Mouse (Mus musculus) embryonic facial prominence, embryonic 10.5 days (tissue): ENCODE measurements around the gene Prss8. TPM values are rescaled to one million over a fixed set of nuclear protein-coding genes. Genes with fewer than 3 reads are reported as not detected.
A peak's percentile ranks its signal among the peaks of the same experiment; 100 is the strongest.
"Not testable (repeated sequence)": the region's sequence is repeated elsewhere in the genome, so short reads cannot be mapped to it uniquely, and the experiment has no call there.

Source experiments
- DNase-seq: peaks from one replicate; pipeline ENCODE4 v3.0.0-alpha.2; 2017; ENCODE audit warnings: low spot score
- H3K27ac ChIP-seq: fragments of 300-500 bp; sonication (generic); replicated peaks from 2 replicates; pipeline ENCODE4 v1.5.1; 2016; ENCODE audit warnings: mild to moderate bottlenecking
- H3K27me3 ChIP-seq: fragments of 300-500 bp; sonication (generic); replicated peaks from 2 replicates; pipeline ENCODE4 v1.6.1; 2016; ENCODE audit warnings: low read depth, mild to moderate bottlenecking; ENCODE audit not compliant: poor library complexity, severe bottlenecking
- H3K36me3 ChIP-seq: fragments of 300-500 bp; sonication (generic); replicated peaks from 2 replicates; pipeline ENCODE4 v1.6.1; 2016; ENCODE audit warnings: mild to moderate bottlenecking, moderate library complexity
- H3K4me1 ChIP-seq: fragments of 300-500 bp; sonication (generic); 2 replicates; pipeline ENCODE4 v1.6.1; 2016
- H3K4me3 ChIP-seq: fragments of 300-500 bp; sonication (generic); 2 replicates; pipeline ENCODE4 v1.5.1; 2016; ENCODE audit warnings: mild to moderate bottlenecking, moderate library complexity
- H3K9me3 ChIP-seq: fragments of 300-500 bp; sonication (generic); 2 replicates; pipeline ENCODE4 v1.6.1; 2016; ENCODE audit warnings: mild to moderate bottlenecking
- WGBS: fragments of 180-500 bp; shearing (Covaris S2); methylation state at CpG from one replicate; pipeline ENCODE4 v1.1.7; 2016; 5-methylcytosine and 5-hydroxymethylcytosine counted together
- polyA plus RNA-seq: library from polyadenylated mRNA; unstranded; fragments of >200 nt; fragmentation: Nextera tagmentation; extraction: Ambion mirVana; gene quantifications from 2 replicates; pipeline ENCODE4 v1.2.1, GENCODE M21; 2016

Gene Prss8
- polyA plus RNA-seq: 14.8 and 15.8 TPM in 2 replicates

DNA sequence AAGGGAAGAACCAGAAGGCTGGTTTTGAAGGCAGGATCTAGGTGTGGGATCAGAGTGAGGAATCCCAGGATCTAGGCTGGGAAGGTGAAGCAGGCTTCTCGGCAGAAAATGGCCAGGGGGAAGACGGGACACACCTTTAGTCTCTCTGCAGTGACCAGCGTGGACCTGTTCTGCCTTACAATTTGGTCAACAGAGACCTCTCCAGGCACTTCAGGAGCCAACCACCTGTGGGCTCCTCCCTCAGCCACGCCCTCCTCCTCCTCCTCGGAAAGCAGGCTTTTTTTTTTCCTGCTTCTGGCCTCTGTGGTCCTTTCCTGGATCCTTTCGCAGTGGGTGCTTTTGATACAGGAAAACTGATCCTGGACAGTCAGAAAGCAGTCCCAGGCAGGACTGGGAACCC lies at the start of gene Prss8:
TSS of gene Prss8 (minus strand) at position 182 of the 400 bp plus-strand sequence.
- peak; percentile 46 for DNase-seq
- H3K4me1 ChIP-seq: peaks cover 68% of the 10 kb centered on the region
- no peaks in the 10 kb centered on the region for H3K9me3 ChIP-seq
- peaks cover 35% of the 10 kb centered on the region for H3K27me3 ChIP-seq
- H3K4me3 ChIP-seq: peak within 1 kb of the TSS; percentile 56
- 7% methylated on average over 6 of the region's 6 CpGs for WGBS
- peak within 1 kb of the TSS; percentile 81 for H3K27ac ChIP-seq
- peaks cover 25% of the 10 kb centered on the region for H3K36me3 ChIP-seq

DNA sequence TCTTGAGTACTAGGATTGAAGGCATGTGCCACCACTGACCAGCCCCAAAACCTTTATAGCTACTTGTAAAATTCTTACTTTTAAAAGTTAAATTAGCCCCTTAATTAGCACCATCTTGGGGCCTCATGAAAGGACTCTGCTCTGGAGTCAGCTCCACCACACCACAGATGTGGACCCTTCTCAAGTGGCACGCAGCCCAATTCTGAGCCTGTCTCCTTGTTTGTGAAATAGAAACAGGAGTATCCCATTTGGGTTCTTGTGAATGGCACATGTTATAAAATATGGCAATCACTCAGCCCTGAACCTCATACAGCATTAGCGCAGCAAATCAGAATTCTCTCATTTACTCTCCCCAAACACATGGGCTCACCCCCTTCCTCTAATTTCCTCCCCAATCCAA lies 49.0 kb upstream of the Prss8 start:
- Histone ChIP-seq H3K27ac (no peak overlapping the region), H3K27me3 (no peaks in the 10 kb centered on the region), H3K9me3 (no peaks in the 10 kb centered on the region), H3K4me1 (0 out of 2 replicates have a peak, but pooled peaks cover 4% of the 10 kb centered on the region), H3K36me3 (peaks cover 100% of the 10 kb centered on the region), H3K4me3 (no peak overlapping the region)
- no peak for DNase-seq
- 97% methylated on average over 2 of the region's 2 CpGs for WGBS

DNA sequence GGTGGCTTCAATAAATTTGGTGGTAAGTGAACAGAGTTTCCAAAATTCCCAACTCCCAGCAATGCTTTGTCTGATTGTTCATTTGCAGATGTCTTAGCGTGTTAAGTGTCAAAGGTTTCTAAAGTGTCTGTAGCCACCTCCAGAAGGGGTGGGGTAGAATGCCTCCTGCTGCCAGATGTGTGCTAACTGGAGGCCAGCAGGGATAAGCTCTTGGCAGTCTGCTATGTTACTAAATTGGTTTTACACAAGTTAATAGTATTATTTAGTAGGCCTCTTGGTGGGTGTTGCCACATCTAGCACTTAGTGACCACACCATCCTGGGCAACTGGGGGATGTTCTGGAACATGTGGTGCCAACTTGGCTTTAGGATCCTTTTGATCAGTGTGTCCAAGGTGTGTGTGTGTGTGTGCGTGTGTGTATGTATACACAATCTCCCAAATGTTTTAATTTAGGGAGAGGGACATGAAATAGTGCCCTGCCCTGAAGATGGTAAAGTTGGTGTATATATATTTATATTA lies 44.6 kb upstream of the Prss8 start:
- Histone ChIP-seq H3K4me1 (peaks cover 14% of the 10 kb centered on the region), H3K4me3 (no peak overlapping the region), H3K36me3 (peaks cover 100% of the 10 kb centered on the region), H3K27ac (no peak overlapping the region), H3K9me3 (no peaks in the 10 kb centered on the region), H3K27me3 (no peaks in the 10 kb centered on the region)
- DNase-seq: no peak
- 83% methylated on average over 2 of the region's 2 CpGs for WGBS

DNA sequence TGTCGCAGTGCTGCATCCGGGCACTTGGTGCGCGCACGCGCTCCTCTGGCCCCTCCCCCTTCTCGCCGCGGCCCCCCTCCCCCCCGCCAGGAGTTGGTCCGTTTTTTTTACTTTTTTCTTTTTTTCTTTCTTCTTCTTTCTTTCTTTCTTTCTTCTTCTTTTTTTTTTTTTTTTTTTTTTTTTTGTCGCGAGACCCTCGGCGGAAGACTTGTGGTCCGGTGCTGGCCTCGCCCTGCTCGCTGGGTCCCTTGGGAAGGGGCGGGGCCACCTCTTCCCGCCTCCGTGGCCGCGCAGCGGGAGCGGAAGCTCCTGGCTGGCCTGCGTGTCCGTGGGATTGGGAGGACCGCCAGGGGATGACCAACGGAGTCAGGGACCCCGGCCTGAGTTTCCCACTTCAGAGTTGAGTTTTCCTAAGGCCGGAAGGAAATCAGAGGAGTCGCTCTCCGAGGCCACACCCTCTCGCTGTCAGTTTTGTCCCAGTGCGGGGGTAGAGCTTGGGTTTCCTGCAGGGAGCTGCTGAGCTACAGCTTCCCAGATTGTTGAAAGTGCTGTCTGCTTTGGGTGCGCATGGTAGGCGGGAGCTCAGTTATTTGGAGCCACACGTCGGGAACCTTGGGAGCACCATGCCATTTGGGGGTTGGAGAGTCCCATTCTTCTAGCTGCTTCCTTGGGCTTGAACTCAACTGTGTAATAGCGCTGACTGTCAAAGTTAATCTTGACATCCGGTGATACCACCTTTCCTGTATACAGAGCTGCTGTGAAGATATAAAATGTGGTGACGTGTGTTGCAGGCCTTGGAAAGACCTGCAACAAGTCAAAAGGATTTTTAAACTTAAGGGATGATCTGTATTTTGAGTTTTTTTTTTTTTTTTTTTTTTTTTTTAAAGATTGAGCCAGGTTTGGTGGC lies 38.3 kb upstream of the Prss8 start:
- under 1% methylated on average over 42 of the region's 42 CpGs for WGBS
- peaks cover 30% of the 10 kb centered on the region for H3K4me1 ChIP-seq
- no peaks in the 10 kb centered on the region for H3K9me3 ChIP-seq
- H3K36me3 ChIP-seq: peaks cover 48% of the 10 kb centered on the region
- peak overlapping the region; percentile 100 for H3K4me3 ChIP-seq
- H3K27ac ChIP-seq: peak overlapping the region; percentile 100
- H3K27me3 ChIP-seq: no peaks in the 10 kb centered on the region
- DNase-seq: peak; percentile 89

DNA sequence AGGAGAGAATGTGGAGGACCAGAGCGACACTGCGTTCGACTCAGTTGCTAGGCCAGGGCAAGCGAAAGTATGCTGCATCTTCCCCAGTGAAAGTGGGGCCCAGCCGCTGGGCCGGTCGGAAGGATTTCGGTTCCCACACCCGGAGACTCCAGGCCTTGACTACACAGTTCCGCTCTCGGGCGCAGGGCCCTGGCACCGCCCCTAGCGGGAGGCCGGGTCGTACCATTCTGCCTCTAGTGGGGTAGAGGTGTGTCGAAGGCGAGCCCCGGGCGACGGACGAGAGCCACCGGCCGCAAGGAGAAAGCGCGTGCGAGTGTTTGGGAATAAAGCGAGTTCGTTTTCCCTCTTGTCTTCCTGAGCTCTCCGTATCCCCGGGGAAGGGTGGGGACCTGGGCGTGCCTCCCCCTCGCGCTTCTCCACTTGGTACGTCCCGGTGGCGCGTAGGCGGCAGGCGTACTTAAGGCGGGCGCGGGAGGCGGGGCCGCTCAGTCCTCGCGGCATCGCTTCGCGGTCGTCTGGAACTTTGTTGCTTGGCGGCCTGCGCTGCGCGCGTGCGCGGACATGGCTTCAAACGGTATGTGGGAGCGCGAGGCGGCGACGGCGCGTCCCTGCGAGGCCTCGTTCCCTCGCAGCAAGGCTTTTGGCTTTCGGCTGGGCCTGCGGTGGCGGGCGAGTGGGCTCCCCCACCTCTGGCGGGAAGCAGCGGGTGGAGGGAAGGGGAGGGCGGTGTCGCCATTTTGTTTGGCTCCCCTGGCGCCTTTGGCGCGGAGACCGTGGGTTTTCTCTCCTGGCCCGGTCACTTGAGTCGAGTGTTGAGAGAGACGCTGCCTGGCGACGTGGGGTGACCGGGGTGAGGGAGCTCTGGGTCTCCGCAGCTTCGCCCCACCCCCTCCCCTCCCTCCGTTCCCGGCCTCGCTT lies 37.4 kb upstream of the Prss8 start, which contains the start of gene Fus:
TSS of gene Fus (plus strand) at position 454 of the 918 bp plus-strand sequence.
- Histone ChIP-seq H3K27me3 (no peaks in the 10 kb centered on the region), H3K4me1 (peaks cover 27% of the 10 kb centered on the region), H3K9me3 (no peaks in the 10 kb centered on the region), H3K4me3 (peak within 1 kb of the TSS; percentile 100), H3K27ac (peak within 1 kb of the TSS; percentile 100), H3K36me3 (peaks cover 39% of the 10 kb centered on the region)
- peak; percentile 94 for DNase-seq
- WGBS: under 1% methylated on average over 92 of the region's 92 CpGs

DNA sequence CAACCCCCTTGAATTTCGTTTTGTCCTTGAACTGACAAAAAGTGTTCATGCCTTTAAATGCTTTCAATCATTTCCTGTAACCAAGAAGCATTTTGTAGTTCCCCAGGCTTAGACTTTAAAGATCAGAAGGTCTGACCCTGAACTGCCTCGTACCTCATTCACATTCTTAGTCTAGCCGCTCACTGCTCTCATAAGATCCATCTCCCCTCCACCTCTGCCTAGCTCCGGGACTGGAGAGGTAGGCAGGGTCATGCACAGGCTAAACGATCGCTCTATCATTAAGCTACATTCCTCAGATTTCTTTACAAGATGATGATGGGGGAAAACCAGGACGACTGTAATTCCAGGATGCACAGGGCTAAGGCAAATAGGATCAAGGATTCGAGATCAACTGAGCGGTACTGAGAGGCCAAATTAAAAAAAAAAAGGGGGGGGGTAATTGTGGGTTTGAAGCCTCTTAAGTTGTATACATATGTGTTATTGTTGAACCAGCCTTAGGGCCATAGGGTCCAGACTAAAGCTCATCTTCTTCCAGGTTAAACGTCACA lies 36.5 kb upstream of the Prss8 start:
- Histone ChIP-seq H3K4me3 (peak overlapping the region; percentile 100), H3K36me3 (peaks cover 31% of the 10 kb centered on the region), H3K27me3 (no peaks in the 10 kb centered on the region), H3K9me3 (no peaks in the 10 kb centered on the region), H3K27ac (peak overlapping the region; percentile 100), H3K4me1 (peaks cover 27% of the 10 kb centered on the region)
- DNase-seq: peak; percentile 37
- 13% methylated on average over 10 of the region's 10 CpGs for WGBS

DNA sequence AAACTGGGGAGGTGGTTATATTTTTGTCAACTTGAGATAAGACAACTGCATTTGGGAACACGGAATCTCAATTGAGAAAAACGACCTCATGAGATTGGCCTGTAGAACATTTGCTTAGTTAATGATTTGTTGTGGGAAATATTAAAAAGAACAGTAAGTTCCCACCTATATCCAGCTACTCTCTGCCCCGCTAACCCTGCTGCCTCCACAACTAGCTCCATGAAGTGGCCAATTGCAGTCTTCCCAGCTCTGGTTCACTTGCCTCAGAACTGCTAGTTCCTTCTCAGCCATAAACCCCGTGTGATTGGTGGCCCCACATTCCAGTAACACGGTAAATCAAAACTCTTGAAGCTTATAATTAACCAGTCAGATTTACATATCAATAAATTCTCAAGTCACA lies 29.5 kb upstream of the Prss8 start:
- H3K27ac ChIP-seq: no peak overlapping the region

DNA sequence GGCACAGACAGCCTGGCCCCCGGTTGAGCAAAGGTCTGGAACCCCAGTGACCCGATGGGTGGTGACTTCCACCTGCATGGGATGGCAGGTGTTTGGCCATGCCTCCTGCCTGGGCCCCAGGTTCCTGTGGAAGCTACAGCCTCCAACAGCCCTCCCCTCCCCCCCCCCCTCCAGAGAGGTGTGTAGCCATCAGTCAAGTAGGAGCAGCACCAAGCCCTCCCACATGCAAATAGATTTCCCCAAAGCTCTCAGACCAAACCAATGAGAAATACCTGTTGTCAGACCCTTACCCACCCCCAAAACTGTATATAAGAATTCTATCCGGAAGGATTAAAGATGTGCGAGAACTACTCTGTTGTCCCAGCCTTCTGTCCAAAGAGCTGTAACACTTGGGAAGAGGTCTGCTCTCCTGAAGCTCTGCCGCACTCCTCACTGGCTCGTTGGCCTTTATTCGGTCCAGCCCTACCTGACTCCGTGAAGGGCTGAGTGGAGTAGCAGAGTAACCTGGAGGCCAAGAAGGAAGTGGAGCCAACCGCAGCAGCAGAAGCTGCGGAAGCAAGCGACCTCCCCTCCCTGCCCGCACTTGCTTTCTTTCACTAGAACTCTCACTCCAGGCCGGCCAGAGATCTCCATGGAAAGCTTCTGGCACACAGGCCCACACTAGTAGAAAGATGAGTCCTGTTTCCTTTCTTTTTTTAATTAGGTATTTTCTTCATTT lies 23.1 kb upstream of the Prss8 start:
- no peaks in the 10 kb centered on the region for H3K4me1 ChIP-seq
- no peaks in the 10 kb centered on the region for H3K9me3 ChIP-seq
- DNase-seq: no peak
- no peak overlapping the region for H3K27ac ChIP-seq
- WGBS: 41% methylated on average over 13 of the region's 13 CpGs
- H3K4me3 ChIP-seq: no peak overlapping the region
- no peaks in the 10 kb centered on the region for H3K36me3 ChIP-seq
- no peaks in the 10 kb centered on the region; the same call in 1 of the 2 replicates for H3K27me3 ChIP-seq

More for the DNA sequence above, 29.5 kb upstream of the Prss8 start:
- 68% methylated on average over 5 of the region's 5 CpGs for WGBS
- no peak for DNase-seq
- no peaks in the 10 kb centered on the region for H3K4me1 ChIP-seq
- no peaks in the 10 kb centered on the region for H3K9me3 ChIP-seq
- H3K27me3 ChIP-seq: no peaks in the 10 kb centered on the region
- no peak overlapping the region for H3K4me3 ChIP-seq
- no peaks in the 10 kb centered on the region for H3K36me3 ChIP-seq

DNA sequence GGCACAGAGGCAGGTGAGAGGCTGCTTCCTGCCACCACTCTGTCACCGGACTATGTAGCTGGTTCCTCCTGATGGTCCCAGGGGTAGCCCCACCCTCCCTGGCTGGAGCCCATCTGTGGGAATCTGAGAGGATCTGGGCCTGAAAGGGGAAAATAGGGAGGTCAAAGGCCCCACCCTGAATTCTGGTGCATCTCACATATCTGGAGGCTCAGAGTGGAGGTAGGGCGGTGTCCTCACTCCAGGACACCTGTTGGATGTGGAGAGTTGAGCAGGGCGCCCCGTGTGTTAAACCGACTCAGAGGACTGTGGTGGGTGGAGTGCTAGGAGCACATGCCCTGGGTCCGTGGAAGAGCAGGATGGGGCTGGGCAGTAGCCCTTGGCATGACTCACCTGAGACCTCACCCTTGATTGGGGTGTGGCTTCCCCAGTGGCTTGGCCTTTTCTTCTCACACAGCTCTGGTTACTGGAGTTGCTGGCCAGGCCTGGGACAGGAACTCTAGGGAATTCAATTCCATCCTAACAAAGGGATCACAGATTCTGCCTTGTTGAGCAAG lies 16.6 kb upstream of the Prss8 start, which contains the start of gene Prss36:
TSS of gene Prss36 (minus strand) at position 256 of the 554 bp plus-strand sequence.
- 80% methylated on average over 6 of the region's 6 CpGs for WGBS
- Histone ChIP-seq H3K4me3 (no peak within 1 kb of the TSS), H3K27me3 (peaks cover 40% of the 10 kb centered on the region), H3K4me1 (peaks cover 8% of the 10 kb centered on the region; the same call in 1 of the 2 replicates), H3K27ac (no peak within 1 kb of the TSS), H3K36me3 (no peaks in the 10 kb centered on the region), H3K9me3 (no peaks in the 10 kb centered on the region)
- DNase-seq: no peak

DNA sequence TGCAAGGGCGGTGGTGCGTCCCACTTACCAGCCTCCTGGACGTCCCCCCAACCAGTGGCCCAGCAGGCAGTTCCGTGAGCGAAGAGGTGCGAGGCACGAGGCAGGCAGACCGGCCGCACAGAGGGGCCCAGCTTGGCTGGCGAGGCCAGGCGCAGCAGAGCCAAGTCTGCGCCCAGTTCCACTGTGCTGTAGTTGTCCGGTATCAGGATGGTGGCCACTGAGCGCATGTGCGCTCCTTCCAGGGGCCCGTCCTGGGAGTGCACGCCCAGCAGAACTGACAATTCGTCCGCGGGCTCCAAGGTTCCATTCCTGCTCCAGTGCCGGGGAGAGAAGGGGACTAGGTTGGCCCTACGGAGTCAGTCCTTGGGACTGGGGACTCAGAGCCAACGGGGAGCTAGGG lies 14.7 kb upstream of the Prss8 start:
- Histone ChIP-seq H3K9me3 (no peaks in the 10 kb centered on the region), H3K4me1 (peaks cover 8% of the 10 kb centered on the region; the same call in 1 of the 2 replicates), H3K27me3 (peaks cover 40% of the 10 kb centered on the region), H3K36me3 (no peaks in the 10 kb centered on the region), H3K4me3 (peak overlapping the region; percentile 26; the same call in 1 of the 2 replicates), H3K27ac (no peak overlapping the region)
- peak; percentile 49 for DNase-seq
- WGBS: 11% methylated on average over 23 of the region's 23 CpGs

DNA sequence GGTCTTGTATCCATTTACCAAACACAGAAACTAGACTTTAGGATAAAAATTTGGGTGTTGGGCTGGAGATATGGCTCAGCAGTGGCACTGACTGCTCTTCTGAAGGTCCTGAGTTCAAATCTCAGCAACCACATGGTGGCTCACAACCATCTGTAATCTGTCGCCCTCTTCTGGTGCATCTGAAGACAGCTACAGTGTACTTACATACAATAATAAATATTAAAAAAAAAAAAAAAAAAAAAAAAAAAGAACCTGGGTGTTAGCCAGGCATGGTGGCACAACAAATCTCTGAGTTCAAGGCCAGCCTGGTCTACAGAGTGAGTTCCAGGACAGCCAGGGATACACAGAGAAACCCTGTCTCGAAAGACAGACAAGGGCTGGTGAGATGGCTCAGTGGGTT lies 12.2 kb upstream of the Prss8 start:
- H3K36me3 ChIP-seq, H3K27ac ChIP-seq, H3K4me1 ChIP-seq, H3K4me3 ChIP-seq, DNase-seq, H3K9me3 ChIP-seq: not testable (repeated sequence)
- 51% methylated on average over 2 of the region's 2 CpGs for WGBS
- H3K27me3 ChIP-seq: peaks cover 40% of the 10 kb centered on the region
